22 mouse cellular contexts compared by ENCODE assay signal in the genomic region with DNA sequence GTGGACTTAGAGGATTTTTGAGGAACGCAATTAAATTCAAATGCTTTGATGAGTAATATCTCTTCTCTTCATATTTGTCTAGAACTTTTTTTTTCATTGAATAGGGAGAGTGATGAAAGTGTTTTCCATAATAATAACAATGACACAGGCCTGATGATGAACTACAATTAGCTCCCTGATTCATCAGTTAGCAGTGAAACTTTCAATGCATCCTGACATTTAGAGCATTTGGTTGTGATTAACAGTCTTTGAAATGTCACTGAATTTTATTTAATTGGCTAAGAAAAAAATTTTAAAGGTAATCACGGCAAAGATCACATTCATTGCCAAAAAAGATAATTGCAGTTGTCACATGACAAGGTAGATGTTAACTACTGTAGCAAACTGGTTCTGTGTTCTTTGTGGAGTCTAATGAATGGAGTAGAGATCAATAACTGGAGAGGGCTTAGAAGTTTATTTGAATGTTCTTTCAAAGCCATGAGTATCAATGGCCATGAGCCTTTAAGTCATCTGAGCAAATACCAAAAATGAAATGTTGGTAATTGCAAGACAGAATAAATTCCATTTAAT.
DNase-seq lines count a peak whose midpoint lies in the region; ATAC-seq and TF ChIP-seq lines count a peak whose summit lies in the region.
"Had no signal": no experiment of that assay in that cellular context is flagged by ENCODE, and none has a peak within 500 bp of the region (broad histone marks: within the 10 kb centered on the region; RNA-seq: fewer than 3 reads in every experiment).

No protein-coding gene starts in this region.

- 62% methylated on average over 2 of the region's 2 CpGs for WGBS in embryonic facial prominence, embryonic 11.5 days
- 76% methylated on average over 2 of the region's 2 CpGs for WGBS in embryonic facial prominence, embryonic 10.5 days
- WGBS in forebrain, embryonic 16.5 days, result 44% methylated on average over 2 of the region's 2 CpGs
- WGBS in forebrain, embryonic 11.5 days, result 76% methylated on average over 2 of the region's 2 CpGs

- no peaks in the 10 kb centered on the region for H3K9me3 ChIP-seq in embryonic facial prominence, embryonic 11.5 days (replicated peaks; ENCODE audit: control insufficient read depth, low read length)
- H3K9me3 ChIP-seq in embryonic facial prominence, embryonic 10.5 days, result no peaks in the 10 kb centered on the region
- no peaks in the 10 kb centered on the region for H3K9me3 ChIP-seq in forebrain, embryonic 16.5 days (ENCODE audit: control insufficient read depth, low read length)
- H3K9me3 ChIP-seq in forebrain, embryonic 11.5 days (ENCODE audit: control insufficient read depth, low read length), result no peaks in the 10 kb centered on the region
- H3K9me3 ChIP-seq: embryonic facial prominence, embryonic 12.5 days; forebrain, embryonic 15.5 days had no signal

- H3K4me1 ChIP-seq in embryonic facial prominence, embryonic 11.5 days (ENCODE audit: control insufficient read depth, insufficient read depth, low read length), result no peaks in the 10 kb centered on the region
- H3K4me1 ChIP-seq in embryonic facial prominence, embryonic 10.5 days, result no peaks in the 10 kb centered on the region
- H3K4me1 ChIP-seq in forebrain, embryonic 16.5 days (replicated peaks; ENCODE audit: control insufficient read depth, insufficient read depth, low read length), result no peaks in the 10 kb centered on the region
- no peaks in the 10 kb centered on the region for H3K4me1 ChIP-seq in forebrain, embryonic 11.5 days (replicated peaks; ENCODE audit: control insufficient read depth, insufficient read depth, low read length)
- H3K4me1 ChIP-seq: embryonic facial prominence, embryonic 12.5 days; forebrain, embryonic 15.5 days had no signal

- H3K27me3 ChIP-seq in embryonic facial prominence, embryonic 11.5 days (ENCODE audit: control insufficient read depth, insufficient read depth, low read length), result no peaks in the 10 kb centered on the region
- H3K27me3 ChIP-seq in embryonic facial prominence, embryonic 10.5 days (replicated peaks; ENCODE audit: low read depth, poor library complexity, severe bottlenecking), result no peaks in the 10 kb centered on the region
- no peaks in the 10 kb centered on the region for H3K27me3 ChIP-seq in forebrain, embryonic 16.5 days (replicated peaks; ENCODE audit: control insufficient read depth, insufficient read depth, low read length)
- no peaks in the 10 kb centered on the region for H3K27me3 ChIP-seq in forebrain, embryonic 11.5 days (ENCODE audit: control insufficient read depth, insufficient read depth, low read length)
- H3K27me3 ChIP-seq: CH12.LX; embryonic facial prominence, embryonic 12.5 days; forebrain, embryonic 15.5 days had no signal

- no peak for TF ChIP-seq POLR2A in brain, embryonic 14.5 days (IDR thresholded peaks at IDR 0.05; ENCODE audit: borderline replicate concordance, extremely low read depth, insufficient read depth, insufficient read length, poor library complexity, severe bottlenecking)

- no peak overlapping the region for H3K4me2 ChIP-seq in embryonic facial prominence, embryonic 11.5 days (ENCODE audit: low read depth, low read length)
- H3K4me2 ChIP-seq in forebrain, embryonic 16.5 days (ENCODE audit: low read length), result no peak overlapping the region
- no peak overlapping the region for H3K4me2 ChIP-seq in forebrain, embryonic 11.5 days (ENCODE audit: low read depth, low read length, severe bottlenecking)
- H3K4me2 ChIP-seq: embryonic facial prominence, embryonic 12.5 days; forebrain, embryonic 15.5 days had no signal

- TF ChIP-seq CTCF in layer of hippocampus, adult 2 months (conservative IDR thresholded peaks at IDR 0.05), result no peak
- no peak for TF ChIP-seq CTCF in brain, embryonic 14.5 days (IDR thresholded peaks at IDR 0.05; ENCODE audit: borderline replicate concordance, extremely low read depth, insufficient read depth, insufficient read length)

- no peak overlapping the region for H3K27ac ChIP-seq in embryonic facial prominence, embryonic 11.5 days (replicated peaks; ENCODE audit: low read depth, low read length)
- no peak overlapping the region for H3K27ac ChIP-seq in embryonic facial prominence, embryonic 10.5 days (replicated peaks)
- H3K27ac ChIP-seq in forebrain, embryonic 16.5 days (ENCODE audit: low read length), result no peak overlapping the region
- H3K27ac ChIP-seq in forebrain, embryonic 11.5 days (ENCODE audit: low read depth, low read length), result no peak overlapping the region
- peak overlapping the region; percentile 37; the same call in 1 of the 2 replicates for H3K27ac ChIP-seq in layer of hippocampus, adult 2 months
- H3K27ac ChIP-seq: embryonic facial prominence, embryonic 12.5 days had no signal

- H3K36me3 ChIP-seq in embryonic facial prominence, embryonic 11.5 days (replicated peaks; ENCODE audit: control insufficient read depth, insufficient read depth, low read depth, low read length), result no peaks in the 10 kb centered on the region
- H3K36me3 ChIP-seq in embryonic facial prominence, embryonic 10.5 days (replicated peaks), result no peaks in the 10 kb centered on the region
- no peaks in the 10 kb centered on the region for H3K36me3 ChIP-seq in forebrain, embryonic 16.5 days (ENCODE audit: control insufficient read depth, insufficient read depth)
- H3K36me3 ChIP-seq in forebrain, embryonic 11.5 days (ENCODE audit: control insufficient read depth, insufficient read depth, low read length), result no peaks in the 10 kb centered on the region
- H3K36me3 ChIP-seq: embryonic facial prominence, embryonic 12.5 days; forebrain, embryonic 15.5 days; G1E had no signal

- ATAC-seq in embryonic facial prominence, embryonic 11.5 days (replicated peaks; ENCODE audit: insufficient number of reproducible peaks, low FRiP score, low TSS enrichment, low read depth), result no peak
- peak; percentile 61; the same call in 1 of the 2 replicates for ATAC-seq in forebrain, embryonic 16.5 days
- no peak for ATAC-seq in forebrain, embryonic 11.5 days (replicated peaks; ENCODE audit: low FRiP score)
- ATAC-seq: CD4-positive, CD25-positive, alpha-beta regulatory T cell, adult 4 months; forebrain, embryonic 15.5 days had no signal

- H3K9ac ChIP-seq in embryonic facial prominence, embryonic 11.5 days (replicated peaks; ENCODE audit: low read length), result no peak overlapping the region
- no peak overlapping the region for H3K9ac ChIP-seq in forebrain, embryonic 16.5 days (replicated peaks; ENCODE audit: low read depth, low read length)
- H3K9ac ChIP-seq in forebrain, embryonic 11.5 days (ENCODE audit: low read length), result no peak overlapping the region
- H3K9ac ChIP-seq: embryonic facial prominence, embryonic 12.5 days; forebrain, embryonic 15.5 days had no signal

- no peak overlapping the region for H3K4me3 ChIP-seq in embryonic facial prominence, embryonic 11.5 days (ENCODE audit: low read depth, low read length)
- no peak overlapping the region for H3K4me3 ChIP-seq in embryonic facial prominence, embryonic 10.5 days
- no peak overlapping the region for H3K4me3 ChIP-seq in forebrain, embryonic 16.5 days (replicated peaks; ENCODE audit: low read length)
- H3K4me3 ChIP-seq in forebrain, embryonic 11.5 days (ENCODE audit: low read depth, low read length), result no peak overlapping the region
- no peak overlapping the region for H3K4me3 ChIP-seq in layer of hippocampus, adult 2 months
- H3K4me3 ChIP-seq: embryonic facial prominence, embryonic 12.5 days; forebrain, embryonic 15.5 days had no signal

- peak; percentile 25 for DNase-seq in embryonic facial prominence, embryonic 11.5 days (ENCODE audit: low spot score)
- no peak for DNase-seq in embryonic facial prominence, embryonic 10.5 days (ENCODE audit: low spot score)
- DNase-seq in forebrain, embryonic 11.5 days (ENCODE audit: low spot score), result no peak
- DNase-seq in layer of hippocampus, adult 2 months (ENCODE audit: low spot score in 2 of 2), result no peak
- DNase-seq in layer of hippocampus, adult 9-11 months, result no peak
- peak; percentile 37 for DNase-seq in brain, embryonic 14.5 days (ENCODE audit: low read depth)
- no peak for DNase-seq in cerebellum, adult 18-20 months
- DNase-seq: adrenal gland, adult 2 months; adrenal gland, postnatal 10 days; adrenal gland, postnatal 25 days; B cell, adult 2 months; cerebellum, adult 11 months; cerebellum, adult 2 months; cerebellum, adult 9-10 months; cerebellum, postnatal 10 days; cerebellum, postnatal 25 days had no signal

Comparison
In these comparisons a context has a peak if more than half of its experiments do, and no peak if none do; other contexts are left out.
1. DNase-seq: peak in embryonic facial prominence, embryonic 11.5 days (single experiment) and brain, embryonic 14.5 days (single experiment); none in embryonic facial prominence, embryonic 10.5 days (single experiment), forebrain, embryonic 11.5 days (single experiment), layer of hippocampus, adult 2 months (0 of 2), layer of hippocampus, adult 9-11 months (single experiment) and cerebellum, adult 18-20 months (0 of 2).